Mouse (Mus musculus) left cerebral cortex, postnatal 4 days (tissue): ENCODE data around the gene Ppil2. TPM values are rescaled to one million over a fixed set of nuclear protein-coding genes. Genes with fewer than 3 reads are reported as not detected.

Experiments used
- DNase-seq: peaks from one replicate; pipeline ENCODE4 v3.0.0-alpha.2; 2022
- intact Hi-C: fragments of 180-260 bp; cut with DNase I; formaldehyde crosslinking; loops from one replicate; pipeline ENCODE4 v1.15.1; 2025
- total RNA-seq, 2 experiments: library from RNA; stranded (reverse); gene quantifications; 2 replicates each; pipeline ENCODE4 v1.2.3; 2021

Gene Ppil2
- total RNA-seq, 2 experiments from 2014 or later, result 88.3 to 91.9 TPM

- DNase-seq, result peak; percentile 44
- intact Hi-C loops, result no loop called here
Measured at GRCm38 (mm10) chr16:17102630-17103220, 8.3 kb downstream of the Ppil2 start.

- intact Hi-C loops, result no loop called here
- DNase-seq, result no peak
Measured at GRCm38 (mm10) chr16:17096938-17097337, 14.1 kb downstream of the Ppil2 start.

GRCm38 (mm10) chr16:17088346-17088745 is 22.7 kb downstream of the Ppil2 start:
- no peak for DNase-seq
- intact Hi-C loops, result no loop called here

- intact Hi-C loops, result no loop called here
- DNase-seq, result no peak
Measured at GRCm38 (mm10) chr16:17086669-17087193, 24.3 kb downstream of the Ppil2 start.

GRCm38 (mm10) chr16:17086241-17086640 is 24.8 kb downstream of the Ppil2 start:
- DNase-seq, result no peak
- intact Hi-C loops, result no loop called here

GRCm38 (mm10) chr16:17085636-17086035 is 25.4 kb downstream of the Ppil2 start:
- no peak for DNase-seq
- intact Hi-C loops, result no loop called here

GRCm38 (mm10) chr16:17082121-17082792 is 28.8 kb downstream of the Ppil2 start:
- no peak for DNase-seq
- intact Hi-C loops, result no loop called here

- intact Hi-C loops, result no loop called here
- DNase-seq, result peak; percentile 26
Measured at GRCm38 (mm10) chr16:17078101-17078500, 33.0 kb downstream of the Ppil2 start.

- DNase-seq, result no peak
- intact Hi-C loops, result no loop called here
Measured at GRCm38 (mm10) chr16:17076869-17077268, 34.2 kb downstream of the Ppil2 start.

- DNase-seq, result no peak
- intact Hi-C loops, result no loop called here
Measured at GRCm38 (mm10) chr16:17076301-17076700, 34.8 kb downstream of the Ppil2 start.

GRCm38 (mm10) chr16:17073000-17073399 is 38.1 kb downstream of the Ppil2 start:
- DNase-seq, result no peak
- intact Hi-C loops, result no loop called here

GRCm38 (mm10) chr16:17070716-17071115 is 40.3 kb downstream of the Ppil2 start:
- no peak for DNase-seq
- intact Hi-C loops, result no loop called here

- intact Hi-C loops, result no loop called here
Measured at GRCm38 (mm10) chr16:17069511-17070443, 41.3 kb downstream of the Ppil2 start, which contains the start of gene Ypel1. Gene Ypel1 (plus strand): TSS chr16:17069696.

GRCm38 (mm10) chr16:17067552-17067951 is 43.5 kb downstream of the Ppil2 start:
- intact Hi-C loops, result no loop called here
- DNase-seq, result no peak

More at GRCm38 (mm10) chr16:17069511-17070443, 41.3 kb downstream of the Ppil2 start, which contains the start of gene Ypel1:
- peak; percentile 94 for DNase-seq

GRCm38 (mm10) chr16:17062338-17062737 is 48.7 kb downstream of the Ppil2 start:
- intact Hi-C loops, result no loop called here
- no peak for DNase-seq

- intact Hi-C loops, result no loop called here
- no peak for DNase-seq
Measured at GRCm38 (mm10) chr16:17055584-17055983, 55.5 kb downstream of the Ppil2 start.

GRCm38 (mm10) chr16:17053903-17054302 is 57.2 kb downstream of the Ppil2 start:
- intact Hi-C loops, result no loop called here

GRCm38 (mm10) chr16:17052087-17052486 is 59.0 kb downstream of the Ppil2 start:
- DNase-seq, result no peak
- intact Hi-C loops, result no loop called here

More at GRCm38 (mm10) chr16:17053903-17054302, 57.2 kb downstream of the Ppil2 start:
- DNase-seq, result no peak

GRCm38 (mm10) chr16:17049886-17050285 is 61.2 kb downstream of the Ppil2 start:
- no peak for DNase-seq
- intact Hi-C loops, result loop anchor here (10.0 kb wide), 1 partner anchor 135 kb away; no protein-coding TSS in a partner anchor

GRCm38 (mm10) chr16:17045287-17045686 is 65.8 kb downstream of the Ppil2 start:
- no peak for DNase-seq
- intact Hi-C loops, result loop anchor here (10.0 kb wide), 1 partner anchor 130 kb away; no protein-coding TSS in a partner anchor

GRCm38 (mm10) chr16:17044320-17044719 is 66.7 kb downstream of the Ppil2 start:
- intact Hi-C loops, result loop anchor here (10.0 kb wide), 1 partner anchor 130 kb away; no protein-coding TSS in a partner anchor
- no peak for DNase-seq
